Mouse (Mus musculus) liver, adult 2 months (tissue): ENCODE results near the gene Actl6b. TPM values are rescaled to one million over a fixed set of nuclear protein-coding genes. Genes with fewer than 3 reads are reported as not detected.

ENCODE experiments used
- DNase-seq: peaks from one replicate; pipeline ENCODE4 v3.0.0-alpha.2; 2011; ENCODE audit warnings: low read depth, low spot score; ENCODE audit errors: extremely low read depth
- H3K27ac ChIP-seq: fragments of 200-500 bp; replicated peaks from 2 replicates; pipeline ENCODE4 v1.5.1; 2012; ENCODE audit warnings: low read depth, mild to moderate bottlenecking, control low read depth, inconsistent platforms, low read length; ENCODE audit not compliant: insufficient read depth
- H3K27me3 ChIP-seq: fragments of 200-500 bp; 2 replicates; pipeline ENCODE4 v1.6.1; 2012; ENCODE audit warnings: mild to moderate bottlenecking, moderate library complexity, low read length, inconsistent platforms; ENCODE audit not compliant: control insufficient read depth, insufficient read depth
- H3K36me3 ChIP-seq: fragments of 200-500 bp; 2 replicates; pipeline ENCODE4 v1.6.1; 2012; ENCODE audit warnings: low read length, inconsistent platforms; ENCODE audit not compliant: control insufficient read depth, insufficient read depth
- H3K4me1 ChIP-seq: fragments of 200-500 bp; 2 replicates; pipeline ENCODE4 v1.6.1; 2011; ENCODE audit warnings: low read length; ENCODE audit not compliant: control insufficient read depth, insufficient read depth
- H3K4me3 ChIP-seq: fragments of 200-500 bp; 2 replicates; pipeline ENCODE4 v1.5.1; 2011; ENCODE audit warnings: low read depth, mild to moderate bottlenecking, control low read depth, low read length, moderate library complexity; ENCODE audit not compliant: insufficient read depth
- H3K79me2 ChIP-seq: fragments of 200-500 bp; 2 replicates; pipeline ENCODE4 v1.6.1; 2012; ENCODE audit warnings: inconsistent platforms, mild to moderate bottlenecking, low read length, moderate library complexity; ENCODE audit not compliant: control insufficient read depth, insufficient read depth
- H3K9ac ChIP-seq: fragments of 200-500 bp; 2 replicates; pipeline ENCODE4 v1.6.1; 2012; ENCODE audit warnings: low read depth, mild to moderate bottlenecking, control low read depth, inconsistent platforms, low read length
- CTCF ChIP-seq: fragments of 200-500 bp; IDR thresholded peaks from 2 replicates; pipeline ENCODE4 v1.5.1; 2011; ENCODE audit warnings: low read depth, low read length, control low read depth
- POLR2A ChIP-seq: fragments of 200-500 bp; IDR thresholded peaks from 2 replicates; pipeline ENCODE4 v1.6.1; 2011; ENCODE audit warnings: low read length, control low read depth; ENCODE audit not compliant: insufficient read depth; ENCODE audit errors: extremely low read depth
- WGBS: fragments of 180-500 bp; shearing (Covaris S2); methylation state at CpG from one replicate; pipeline ENCODE4 v1.1.7; 2018; 5-methylcytosine and 5-hydroxymethylcytosine counted together
- polyA plus RNA-seq: library from polyadenylated mRNA; depleted of rRNA; stranded (reverse); fragments of >200 nt; gene quantifications from 2 replicates; pipeline ENCODE4 v1.2.3, GENCODE M21; 2012
- total RNA-seq: library from RNA; depleted of rRNA; stranded (reverse); fragments of >200 nt; gene quantifications from 2 replicates; pipeline ENCODE4 v1.2.3, GENCODE M21; 2014

Actl6b gene
- total and polyA plus RNA-seq, 2 experiments: not detected

- Histone ChIP-seq H3K36me3 (no peaks in the 10 kb centered on the region), H3K27ac (no peak overlapping the region), H3K79me2 (no peaks in the 10 kb centered on the region), H3K4me3 (no peak overlapping the region), H3K27me3 (no peaks in the 10 kb centered on the region), H3K4me1 (0 out of 2 replicates have a peak, but pooled peaks cover 2% of the 10 kb centered on the region), H3K9ac (no peak overlapping the region)
- DNase-seq: no peak
- 69% methylated on average over 6 of the region's 6 CpGs for WGBS
- TF ChIP-seq CTCF (no peak), POLR2A (no peak)
Measured at GRCm38 (mm10) chr5:137544926-137545325, 8.4 kb upstream of the Actl6b start.

GRCm38 (mm10) chr5:137545596-137545995 is 7.7 kb upstream of the Actl6b start:
- H3K4me3 ChIP-seq: no peak overlapping the region
- no peaks in the 10 kb centered on the region for H3K27me3 ChIP-seq
- H3K9ac ChIP-seq: no peak overlapping the region
- H3K79me2 ChIP-seq: no peaks in the 10 kb centered on the region
- no peaks in the 10 kb centered on the region for H3K36me3 ChIP-seq
- no peak for DNase-seq
- 0 out of 2 replicates have a peak, but pooled peaks cover 2% of the 10 kb centered on the region for H3K4me1 ChIP-seq
- TF ChIP-seq POLR2A: no peak
- no peak for TF ChIP-seq CTCF
- no peak overlapping the region for H3K27ac ChIP-seq
- 76% methylated on average over 4 of the region's 4 CpGs for WGBS

DNA sequence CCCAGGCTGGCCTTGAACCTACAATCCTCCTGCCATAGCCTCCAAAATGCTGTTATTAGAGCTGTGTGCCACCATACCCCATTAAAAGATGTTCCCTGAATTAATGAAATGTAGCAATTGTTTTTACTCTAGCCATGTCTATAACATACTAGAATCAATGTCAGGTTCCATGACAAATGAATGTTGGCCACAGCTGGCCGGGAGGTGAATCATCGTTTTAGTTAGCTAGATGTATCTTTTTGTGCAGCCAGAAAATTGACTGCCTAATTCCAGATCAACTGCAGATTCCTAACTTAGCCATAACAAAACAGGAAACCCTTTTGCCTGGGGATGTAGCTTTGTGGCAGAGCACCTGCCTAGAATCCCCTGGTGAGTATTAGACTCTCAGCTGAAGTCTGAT is 3.5 kb upstream of the Actl6b start:
- Histone ChIP-seq H3K4me3 (no peak overlapping the region), H3K79me2 (no peaks in the 10 kb centered on the region), H3K36me3 (no peaks in the 10 kb centered on the region), H3K9ac (no peak overlapping the region), H3K27ac (no peak overlapping the region), H3K4me1 (no peaks in the 10 kb centered on the region), H3K27me3 (peaks cover 10% of the 10 kb centered on the region)
- WGBS: 93% methylated on average over 2 of the region's 2 CpGs
- DNase-seq: no peak
- TF ChIP-seq CTCF (no peak), POLR2A (no peak)

DNA sequence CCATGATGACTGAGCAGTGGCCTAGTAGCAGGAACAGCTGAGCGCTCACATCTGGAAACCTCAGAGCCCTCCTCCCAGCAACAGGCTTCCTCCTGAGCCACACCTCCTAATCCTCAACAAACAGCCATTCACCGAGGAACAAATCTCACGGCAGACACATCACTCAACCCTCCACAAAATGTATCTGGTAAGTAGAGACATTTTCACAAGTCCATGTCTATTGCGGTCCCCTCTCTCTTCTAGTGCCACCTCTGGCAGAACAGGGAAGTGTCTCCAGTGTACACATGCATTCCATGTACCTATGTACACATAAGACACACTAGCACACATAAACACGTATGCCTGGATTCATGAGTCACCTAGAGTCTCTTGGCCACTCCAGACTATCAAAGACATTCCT is 2.2 kb upstream of the Actl6b start:
- Histone ChIP-seq H3K27me3 (peaks cover 10% of the 10 kb centered on the region), H3K79me2 (no peaks in the 10 kb centered on the region), H3K36me3 (no peaks in the 10 kb centered on the region), H3K4me3 (no peak overlapping the region), H3K4me1 (no peaks in the 10 kb centered on the region), H3K9ac (no peak overlapping the region), H3K27ac (no peak overlapping the region)
- no peak for DNase-seq
- 71% methylated on average over 5 of the region's 5 CpGs for WGBS
- TF ChIP-seq CTCF: no peak
- TF ChIP-seq POLR2A: no peak

DNA sequence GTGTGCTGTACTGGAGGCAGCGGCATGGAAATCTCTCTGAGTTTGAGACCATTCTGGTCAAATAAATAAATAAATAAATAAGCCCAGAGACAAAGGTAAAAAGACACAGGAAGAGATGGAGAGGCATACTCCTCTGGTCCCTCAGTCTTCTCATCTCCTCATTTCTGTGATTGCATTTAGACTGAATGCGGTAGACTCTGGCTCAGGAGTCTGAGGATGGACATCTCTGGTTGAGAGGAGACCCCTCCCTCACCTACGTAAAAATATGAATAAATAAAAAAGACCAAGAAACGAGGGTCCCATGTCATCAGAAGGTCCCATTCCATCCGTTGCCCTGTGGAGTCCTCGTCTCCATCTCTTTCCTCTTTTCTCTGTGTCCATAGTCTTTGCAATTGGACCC is 317 bp upstream of the Actl6b start:
- peaks cover 10% of the 10 kb centered on the region for H3K27me3 ChIP-seq
- 32% methylated on average over 6 of the region's 6 CpGs for WGBS
- H3K27ac ChIP-seq: no peak overlapping the region
- no peaks in the 10 kb centered on the region for H3K4me1 ChIP-seq
- H3K79me2 ChIP-seq: no peaks in the 10 kb centered on the region
- no peaks in the 10 kb centered on the region for H3K36me3 ChIP-seq
- TF ChIP-seq CTCF (no peak), POLR2A (no peak)
- H3K4me3 ChIP-seq: no peak overlapping the region
- no peak overlapping the region for H3K9ac ChIP-seq
- no peak for DNase-seq

DNA sequence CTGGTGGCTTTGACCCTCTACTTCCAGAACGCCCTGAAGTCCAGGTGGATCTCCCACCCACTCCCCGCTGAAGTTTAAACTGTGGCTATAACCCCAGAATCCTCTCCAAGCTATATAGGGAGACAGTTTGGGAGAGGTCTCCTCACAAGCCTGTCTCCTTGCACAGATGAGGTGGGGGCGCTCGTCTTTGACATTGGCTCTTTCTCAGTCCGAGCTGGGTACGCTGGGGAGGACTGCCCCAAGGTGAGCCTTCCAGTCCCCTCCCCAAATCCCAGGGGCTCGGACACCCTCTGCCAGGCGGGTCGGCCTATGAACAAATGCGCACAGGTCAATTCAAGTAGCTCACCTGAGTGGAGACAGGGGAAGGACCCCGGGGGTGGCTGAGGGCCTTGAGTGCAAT is 581 bp downstream of the Actl6b start:
- DNase-seq: no peak
- no peak for TF ChIP-seq POLR2A
- no peak for TF ChIP-seq CTCF
- Histone ChIP-seq H3K27ac (no peak overlapping the region), H3K27me3 (peaks cover 10% of the 10 kb centered on the region), H3K36me3 (no peaks in the 10 kb centered on the region), H3K79me2 (no peaks in the 10 kb centered on the region), H3K4me1 (no peaks in the 10 kb centered on the region), H3K9ac (no peak overlapping the region), H3K4me3 (no peak overlapping the region)
- WGBS: 46% methylated on average over 11 of the region's 11 CpGs
